9 mouse cellular contexts compared by ENCODE assay signal in genomic region chr13:5603905-5604596, GRCm38 (mm10).
A peak's percentile ranks its signal among the peaks of the same experiment; 100 is the strongest.
DNase-seq lines count a peak whose midpoint lies in the region; ATAC-seq and TF ChIP-seq lines count a peak whose summit lies in the region.
"Had no signal": no experiment of that assay in that cellular context is flagged by ENCODE, and none has a peak within 500 bp of the region (broad histone marks: within the 10 kb centered on the region; RNA-seq: fewer than 3 reads in every experiment).

No protein-coding gene starts in this region.

- intact Hi-C loops in heart, postnatal 14 days (cut with DNase I): loop anchor here (5.0 to 10.0 kb wide), 3 partner anchors 169 to 939 kb away; no protein-coding TSS in a partner anchor

- WGBS in forebrain, embryonic 13.5 days: 64% methylated on average over 5 of the region's 5 CpGs
- WGBS in forebrain, embryonic 12.5 days: 67% methylated on average over 5 of the region's 5 CpGs
- 47% methylated on average over 5 of the region's 5 CpGs for WGBS in lung, embryonic 14.5 days
- WGBS in lung, adult 2 months: 25% methylated on average over 5 of the region's 5 CpGs
- WGBS in forebrain, embryonic 16.5 days: 52% methylated on average over 5 of the region's 5 CpGs

- TF ChIP-seq POLR2A in lung, adult 2 months (IDR thresholded peaks at IDR 0.05; ENCODE audit: borderline replicate concordance, extremely low read depth, low read depth, low read length): no peak

- 0 out of 2 replicates have a peak, but pooled peaks have one; percentile 24 for ATAC-seq in forebrain, embryonic 13.5 days
- no peak for ATAC-seq in forebrain, embryonic 12.5 days (ENCODE audit: low FRiP score)
- peak; percentile 73; the same call in 1 of the 2 replicates for ATAC-seq in lung, embryonic 14.5 days (ENCODE audit: insufficient read depth)
- no peak for ATAC-seq in forebrain, embryonic 16.5 days
- no peak for ATAC-seq in megakaryocyte progenitor cell, adult 5-6 weeks (replicated peaks; ENCODE audit: poor library complexity)

- no peak overlapping the region for H3K4me2 ChIP-seq in forebrain, embryonic 13.5 days
- no peak overlapping the region for H3K4me2 ChIP-seq in forebrain, embryonic 12.5 days
- no peak overlapping the region for H3K4me2 ChIP-seq in lung, embryonic 14.5 days
- H3K4me2 ChIP-seq in forebrain, embryonic 16.5 days (ENCODE audit: low read length): no peak overlapping the region

- H3K9me3 ChIP-seq in forebrain, embryonic 13.5 days (replicated peaks): no peaks in the 10 kb centered on the region
- no peaks in the 10 kb centered on the region for H3K9me3 ChIP-seq in forebrain, embryonic 12.5 days
- no peaks in the 10 kb centered on the region for H3K9me3 ChIP-seq in lung, embryonic 14.5 days (ENCODE audit: low read depth, low read length)
- no peaks in the 10 kb centered on the region for H3K9me3 ChIP-seq in forebrain, embryonic 16.5 days (ENCODE audit: control insufficient read depth, low read length)

- H3K27me3 ChIP-seq in forebrain, embryonic 13.5 days: no peaks in the 10 kb centered on the region
- no peaks in the 10 kb centered on the region for H3K27me3 ChIP-seq in forebrain, embryonic 12.5 days
- no peaks in the 10 kb centered on the region for H3K27me3 ChIP-seq in lung, embryonic 14.5 days (ENCODE audit: insufficient read depth, low read length)
- H3K27me3 ChIP-seq in forebrain, embryonic 16.5 days (replicated peaks; ENCODE audit: control insufficient read depth, insufficient read depth, low read length): no peaks in the 10 kb centered on the region

- H3K27ac ChIP-seq in forebrain, embryonic 13.5 days: no peak overlapping the region
- no peak overlapping the region for H3K27ac ChIP-seq in forebrain, embryonic 12.5 days
- H3K27ac ChIP-seq in lung, embryonic 14.5 days (ENCODE audit: low read depth): 0 out of 2 replicates have a peak overlapping the region, but pooled peaks have one; percentile 16
- H3K27ac ChIP-seq in forebrain, embryonic 16.5 days (ENCODE audit: low read length): no peak overlapping the region
- H3K27ac ChIP-seq: liver, embryonic 14.5 days had no signal

- TF ChIP-seq CTCF in lung, embryonic 14.5 days (IDR thresholded peaks at IDR 0.05; ENCODE audit: low read depth): no peak
- TF ChIP-seq CTCF in lung, adult 2 months (IDR thresholded peaks at IDR 0.05; ENCODE audit: insufficient read depth, low read length): no peak

- H3K4me3 ChIP-seq in forebrain, embryonic 13.5 days: no peak overlapping the region
- H3K4me3 ChIP-seq in forebrain, embryonic 12.5 days (replicated peaks): no peak overlapping the region
- no peak overlapping the region for H3K4me3 ChIP-seq in lung, embryonic 14.5 days (ENCODE audit: low read depth, low read length)
- no peak overlapping the region for H3K4me3 ChIP-seq in lung, adult 2 months (replicated peaks; ENCODE audit: extremely low read depth, low read depth, low read length)
- H3K4me3 ChIP-seq in forebrain, embryonic 16.5 days (replicated peaks; ENCODE audit: low read length): no peak overlapping the region

- H3K4me1 ChIP-seq in forebrain, embryonic 13.5 days: no peaks in the 10 kb centered on the region
- no peaks in the 10 kb centered on the region for H3K4me1 ChIP-seq in forebrain, embryonic 12.5 days
- no peaks in the 10 kb centered on the region for H3K4me1 ChIP-seq in lung, embryonic 14.5 days (ENCODE audit: insufficient read depth)
- peaks cover 14% of the 10 kb centered on the region for H3K4me1 ChIP-seq in lung, adult 2 months (ENCODE audit: control insufficient read depth, insufficient read depth, low read length)
- H3K4me1 ChIP-seq in forebrain, embryonic 16.5 days (replicated peaks; ENCODE audit: control insufficient read depth, insufficient read depth, low read length): no peaks in the 10 kb centered on the region

- H3K9ac ChIP-seq in forebrain, embryonic 13.5 days: no peak overlapping the region
- no peak overlapping the region for H3K9ac ChIP-seq in forebrain, embryonic 12.5 days
- no peak overlapping the region for H3K9ac ChIP-seq in lung, embryonic 14.5 days
- H3K9ac ChIP-seq in forebrain, embryonic 16.5 days (replicated peaks; ENCODE audit: low read depth, low read length): no peak overlapping the region
- H3K9ac ChIP-seq: liver, embryonic 14.5 days had no signal

- DNase-seq in lung, embryonic 14.5 days: peak; percentile 22
- no peak for DNase-seq in lung, adult 2 months
- DNase-seq in heart, postnatal 14 days: peak; percentile 33
- peak; percentile 44 for DNase-seq in retina, embryonic 14.5 days (ENCODE audit: low spot score)

- H3K36me3 ChIP-seq in forebrain, embryonic 13.5 days (ENCODE audit: poor library complexity, severe bottlenecking): no peaks in the 10 kb centered on the region
- no peaks in the 10 kb centered on the region for H3K36me3 ChIP-seq in forebrain, embryonic 12.5 days (replicated peaks)
- H3K36me3 ChIP-seq in lung, embryonic 14.5 days (ENCODE audit: insufficient read depth): no peaks in the 10 kb centered on the region
- H3K36me3 ChIP-seq in forebrain, embryonic 16.5 days (ENCODE audit: control insufficient read depth, insufficient read depth): no peaks in the 10 kb centered on the region

Comparison
In these comparisons a context has a peak if more than half of its experiments do, and no peak if none do; other contexts are left out.
1. ATAC-seq: peak in forebrain, embryonic 13.5 days (single experiment) and lung, embryonic 14.5 days (single experiment); none in forebrain, embryonic 12.5 days (single experiment), forebrain, embryonic 16.5 days (single experiment) and megakaryocyte progenitor cell, adult 5-6 weeks (single experiment).